Mouse (Mus musculus): ENCODE measurements around the gene Omp. TPM values are rescaled to one million over a fixed set of nuclear protein-coding genes. Genes with fewer than 3 reads are reported as not detected.
"Not testable (repeated sequence)": the region's sequence is repeated elsewhere in the genome, so short reads cannot be mapped to it uniquely, and the experiment has no call there.

Omp gene
- polyA plus RNA-seq (2017; shearing (Covaris generic)), result not detected

- no peak for ATAC-seq
Measured at GRCm38 (mm10) chr7:98145402-98145801, at the start of gene Omp. Gene Omp (minus strand): TSS chr7:98145502.

GRCm38 (mm10) chr7:98194026-98194792, 48.9 kb upstream of the Omp start:
- ATAC-seq, result peak; percentile 54

GRCm38 (mm10) chr7:98193515-98194025, 48.3 kb upstream of the Omp start:
- peak; percentile 44 for ATAC-seq

GRCm38 (mm10) chr7:98191571-98192250, 46.4 kb upstream of the Omp start:
- ATAC-seq, result no peak

GRCm38 (mm10) chr7:98190578-98190977, 45.3 kb upstream of the Omp start:
- no peak for ATAC-seq

- ATAC-seq, result no peak
Measured at GRCm38 (mm10) chr7:98189745-98190144, 44.4 kb upstream of the Omp start.

- ATAC-seq, result no peak
Measured at GRCm38 (mm10) chr7:98188680-98189079, 43.4 kb upstream of the Omp start.

GRCm38 (mm10) chr7:98188238-98188637, 42.9 kb upstream of the Omp start:
- ATAC-seq, result no peak

- not testable (repeated sequence) for ATAC-seq
Measured at GRCm38 (mm10) chr7:98187332-98187731, 42.0 kb upstream of the Omp start.

- ATAC-seq, result no peak
Measured at GRCm38 (mm10) chr7:98186637-98187036, 41.3 kb upstream of the Omp start.

- no peak for ATAC-seq
Measured at GRCm38 (mm10) chr7:98185326-98185725, 40.0 kb upstream of the Omp start.

- no peak for ATAC-seq
Measured at GRCm38 (mm10) chr7:98178560-98179231, 33.4 kb upstream of the Omp start.

GRCm38 (mm10) chr7:98177929-98178559, 32.7 kb upstream of the Omp start, which contains the start of gene Capn5:
Gene Capn5 (minus strand): TSS chr7:98178274.
- peak; percentile 86 for ATAC-seq

- no peak for ATAC-seq
Measured at GRCm38 (mm10) chr7:98177566-98177928, 32.2 kb upstream of the Omp start.

GRCm38 (mm10) chr7:98177071-98177485, 31.8 kb upstream of the Omp start:
- ATAC-seq, result no peak

GRCm38 (mm10) chr7:98176322-98177070, 31.2 kb upstream of the Omp start:
- ATAC-seq, result no peak

GRCm38 (mm10) chr7:98174883-98175755, 29.8 kb upstream of the Omp start:
- ATAC-seq, result no peak

- ATAC-seq, result no peak
Measured at GRCm38 (mm10) chr7:98173408-98173807, 28.1 kb upstream of the Omp start.

GRCm38 (mm10) chr7:98172661-98173060, 27.4 kb upstream of the Omp start:
- ATAC-seq, result no peak

- no peak for ATAC-seq
Measured at GRCm38 (mm10) chr7:98171141-98172073, 26.1 kb upstream of the Omp start.

Measured in activated CD4-positive, CD25-positive, alpha-beta regulatory T cell, adult 4 months (primary cell).